Mouse (Mus musculus): ENCODE measurements around the gene Fmnl2. TPM values are rescaled to one million over a fixed set of nuclear protein-coding genes. Genes with fewer than 3 reads are reported as not detected.

The Fmnl2 gene
- total and polyA plus RNA-seq, 2 experiments = 0.94 to 4.4 TPM

- Histone ChIP-seq H3K36me3 (ENCODE audit: control insufficient read depth, insufficient read depth, low read length) (no peaks in the 10 kb centered on the region), H3K4me3 (ENCODE audit: insufficient read depth, low read depth, low read length) (no peak overlapping the region), H3K9ac (ENCODE audit: low read depth, low read length) (no peak overlapping the region), H3K27ac (replicated peaks; ENCODE audit: insufficient read depth, low read depth, low read length) (no peak overlapping the region), H3K27me3 (ENCODE audit: control insufficient read depth, insufficient read depth, low read length) (no peaks in the 10 kb centered on the region), H3K79me2 (ENCODE audit: control insufficient read depth, insufficient read depth, low read length) (no peaks in the 10 kb centered on the region), H3K4me1 (ENCODE audit: control insufficient read depth, insufficient read depth, low read length) (0 out of 2 replicates have a peak, but pooled peaks cover 3% of the 10 kb centered on the region)
- no peak for DNase-seq (ENCODE audit: extremely low read depth, low read depth, low spot score)
- 87% methylated on average over 2 of the region's 2 CpGs for WGBS
- TF ChIP-seq POLR2A (IDR thresholded peaks at IDR 0.05; ENCODE audit: extremely low read depth, insufficient read depth, low read length) (no peak), CTCF (IDR thresholded peaks at IDR 0.05; ENCODE audit: low read depth, low read length) (no peak)
Observed at GRCm38 (mm10) chr2:52843861-52844260, 13.8 kb upstream of the Fmnl2 start.

DNA sequence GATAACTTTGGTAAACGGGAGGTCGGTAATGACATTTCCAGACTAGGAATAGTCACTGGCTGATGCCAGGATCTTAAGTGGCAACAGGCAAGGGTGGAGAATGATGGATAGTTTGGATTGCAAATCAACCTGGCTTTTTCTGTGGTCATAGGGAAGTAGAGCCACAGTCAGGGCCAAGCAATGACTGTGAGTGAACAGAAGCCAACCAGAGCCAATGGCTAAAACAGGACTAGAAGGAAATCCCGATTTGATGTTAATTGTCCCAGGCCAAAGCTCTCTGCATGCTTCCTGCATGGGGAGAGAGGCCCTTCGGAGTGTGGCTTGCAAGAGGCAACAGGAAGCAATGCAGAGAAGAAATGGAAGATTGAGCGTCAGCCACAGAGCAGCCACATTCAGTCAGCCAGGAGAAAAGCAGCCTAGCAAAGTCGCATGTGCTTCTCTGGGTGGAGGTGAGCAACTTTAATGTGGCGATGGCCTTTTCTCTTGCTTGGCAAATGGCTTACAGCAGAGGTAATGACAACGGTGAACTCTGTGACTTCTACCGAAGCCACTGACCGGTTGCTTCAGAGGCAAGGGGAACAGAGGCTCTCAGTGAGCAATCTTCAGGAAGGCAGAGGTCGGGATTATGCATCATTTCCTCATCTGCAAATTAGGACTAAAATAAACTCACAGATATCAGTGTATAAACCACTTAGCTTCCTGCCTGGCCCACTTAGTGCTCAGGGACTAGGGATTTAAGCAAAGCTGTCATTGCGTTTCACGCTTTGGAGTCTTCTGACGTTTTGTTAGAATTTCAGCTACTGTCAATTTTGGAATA lies 12.5 kb upstream of the Fmnl2 start:
- Histone ChIP-seq H3K4me3 (ENCODE audit: insufficient read depth, low read depth, low read length) (no peak overlapping the region), H3K27me3 (ENCODE audit: control insufficient read depth, insufficient read depth, low read length) (no peaks in the 10 kb centered on the region), H3K9ac (ENCODE audit: low read depth, low read length) (no peak overlapping the region), H3K4me1 (ENCODE audit: control insufficient read depth, insufficient read depth, low read length) (0 out of 2 replicates have a peak, but pooled peaks cover 3% of the 10 kb centered on the region), H3K79me2 (ENCODE audit: control insufficient read depth, insufficient read depth, low read length) (no peaks in the 10 kb centered on the region), H3K27ac (replicated peaks; ENCODE audit: insufficient read depth, low read depth, low read length) (peak overlapping the region; percentile 21), H3K36me3 (ENCODE audit: control insufficient read depth, insufficient read depth, low read length) (no peaks in the 10 kb centered on the region)
- 68% methylated on average over 14 of the region's 14 CpGs for WGBS
- TF ChIP-seq POLR2A (IDR thresholded peaks at IDR 0.05; ENCODE audit: extremely low read depth, insufficient read depth, low read length) = no peak
- no peak for TF ChIP-seq CTCF (IDR thresholded peaks at IDR 0.05; ENCODE audit: low read depth, low read length)
- DNase-seq (ENCODE audit: extremely low read depth, low read depth, low spot score) = peak; percentile 20

DNA sequence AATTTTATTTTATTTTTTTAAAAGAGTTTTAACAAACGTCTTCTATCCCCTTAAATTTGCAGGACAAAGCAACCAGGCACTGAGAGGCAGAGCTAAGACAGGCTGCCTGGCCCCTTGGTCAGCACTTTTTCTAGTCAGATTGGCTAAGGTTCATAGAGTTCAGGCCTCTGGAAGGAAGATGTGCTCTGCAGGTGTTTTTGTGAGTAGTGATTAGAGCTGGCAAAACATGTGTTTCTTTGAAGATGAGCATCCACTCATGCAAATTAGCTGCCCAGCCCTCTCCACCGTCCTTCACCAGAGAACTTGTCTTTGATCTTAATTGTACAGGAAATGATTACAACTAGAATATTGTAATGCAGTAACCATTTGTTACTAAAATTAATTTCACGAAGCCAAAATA lies 11.2 kb upstream of the Fmnl2 start:
- Histone ChIP-seq H3K4me3 (ENCODE audit: insufficient read depth, low read depth, low read length) (no peak overlapping the region), H3K27me3 (ENCODE audit: control insufficient read depth, insufficient read depth, low read length) (no peaks in the 10 kb centered on the region), H3K79me2 (ENCODE audit: control insufficient read depth, insufficient read depth, low read length) (no peaks in the 10 kb centered on the region), H3K9ac (ENCODE audit: low read depth, low read length) (no peak overlapping the region), H3K27ac (replicated peaks; ENCODE audit: insufficient read depth, low read depth, low read length) (no peak overlapping the region), H3K4me1 (ENCODE audit: control insufficient read depth, insufficient read depth, low read length) (0 out of 2 replicates have a peak, but pooled peaks cover 3% of the 10 kb centered on the region), H3K36me3 (ENCODE audit: control insufficient read depth, insufficient read depth, low read length) (no peaks in the 10 kb centered on the region)
- TF ChIP-seq CTCF (IDR thresholded peaks at IDR 0.05; ENCODE audit: low read depth, low read length) = no peak
- DNase-seq (ENCODE audit: extremely low read depth, low read depth, low spot score) = no peak
- WGBS = 78% methylated on average over 3 of the region's 3 CpGs

DNA sequence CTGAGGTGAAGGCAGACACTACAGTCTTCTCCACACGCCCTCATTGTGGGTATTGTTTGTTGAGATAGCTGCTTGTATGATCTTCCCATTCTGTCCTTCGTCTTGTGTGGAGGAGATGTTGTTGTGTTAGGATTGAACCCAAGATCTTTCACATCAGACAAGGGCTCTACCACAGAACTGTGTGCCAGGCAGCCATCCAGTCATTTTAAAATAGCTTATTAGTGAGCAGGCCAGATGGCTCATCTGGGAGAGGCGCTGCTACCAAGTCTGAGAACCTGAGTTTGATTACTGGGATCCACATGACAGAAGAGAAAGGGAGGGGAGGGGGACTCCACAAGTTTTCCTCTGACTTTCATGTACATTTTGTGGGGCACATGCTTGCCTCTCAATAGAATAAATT lies 8.6 kb upstream of the Fmnl2 start:
- Histone ChIP-seq H3K4me3 (ENCODE audit: insufficient read depth, low read depth, low read length) (no peak overlapping the region), H3K27me3 (ENCODE audit: control insufficient read depth, insufficient read depth, low read length) (no peaks in the 10 kb centered on the region), H3K4me1 (ENCODE audit: control insufficient read depth, insufficient read depth, low read length) (0 out of 2 replicates have a peak, but pooled peaks cover 3% of the 10 kb centered on the region), H3K36me3 (ENCODE audit: control insufficient read depth, insufficient read depth, low read length) (no peaks in the 10 kb centered on the region), H3K79me2 (ENCODE audit: control insufficient read depth, insufficient read depth, low read length) (no peaks in the 10 kb centered on the region), H3K27ac (replicated peaks; ENCODE audit: insufficient read depth, low read depth, low read length) (no peak overlapping the region), H3K9ac (ENCODE audit: low read depth, low read length) (no peak overlapping the region)
- DNase-seq (ENCODE audit: extremely low read depth, low read depth, low spot score) = no peak
- TF ChIP-seq CTCF (IDR thresholded peaks at IDR 0.05; ENCODE audit: low read depth, low read length) (no peak), POLR2A (IDR thresholded peaks at IDR 0.05; ENCODE audit: extremely low read depth, insufficient read depth, low read length) (no peak)
- 81% methylated on average over 3 of the region's 3 CpGs for WGBS

GRCm38 (mm10) chr2:52858529-52859465 lies 1.1 kb downstream of the Fmnl2 start:
- H3K9ac ChIP-seq (ENCODE audit: low read depth, low read length) = peak overlapping the region; percentile 98
- 7% methylated on average over 46 of the region's 46 CpGs for WGBS
- peaks cover 3% of the 10 kb centered on the region; the same call in 1 of the 2 replicates for H3K4me1 ChIP-seq (ENCODE audit: control insufficient read depth, insufficient read depth, low read length)
- peaks cover 11% of the 10 kb centered on the region for H3K79me2 ChIP-seq (ENCODE audit: control insufficient read depth, insufficient read depth, low read length)
- H3K4me3 ChIP-seq (ENCODE audit: insufficient read depth, low read depth, low read length) = peak overlapping the region; percentile 75
- H3K36me3 ChIP-seq (ENCODE audit: control insufficient read depth, insufficient read depth, low read length) = no peaks in the 10 kb centered on the region
- DNase-seq (ENCODE audit: extremely low read depth, low read depth, low spot score) = no peak
- H3K27me3 ChIP-seq (ENCODE audit: control insufficient read depth, insufficient read depth, low read length) = no peaks in the 10 kb centered on the region
- TF ChIP-seq POLR2A (IDR thresholded peaks at IDR 0.05; ENCODE audit: extremely low read depth, insufficient read depth, low read length) = no peak
- TF ChIP-seq CTCF (IDR thresholded peaks at IDR 0.05; ENCODE audit: low read depth, low read length) = 0 out of 2 replicates have a peak, but pooled peaks have one; percentile 3
- H3K27ac ChIP-seq (replicated peaks; ENCODE audit: insufficient read depth, low read depth, low read length) = peak overlapping the region; percentile 3

All from liver, adult 2 months (tissue).